Mouse (Mus musculus) erythroblast, embryonic 14.5 days (primary cell): ENCODE data around the gene Tbx10.

Source experiments
- GATA1 ChIP-seq: IDR thresholded peaks from 2 replicates; pipeline ENCODE4 v1.6.1; 2012; ENCODE audit warnings: low read length, inconsistent platforms, mixed read lengths
- TAL1 ChIP-seq: IDR thresholded peaks from 3 replicates; pipeline ENCODE4 v1.6.1; 2012; ENCODE audit warnings: low read length, inconsistent platforms, mixed read lengths

GRCm38 (mm10) chr19:4001752-4002151 lies 9.2 kb downstream of the Tbx10 start:
- TF ChIP-seq TAL1: no peak
- no peak for TF ChIP-seq GATA1
